Mouse (Mus musculus) kidney, adult 2 months (tissue): ENCODE measurements at regions not wholly inside any gene's neighbourhood (a gene's known extent, or its start where the extent isn't known, plus 50 kb on each side); places are given as distances from the start of the nearest gene placed in this dataset.

Source experiments
- DNase-seq: peaks from one replicate; pipeline ENCODE4 v3.0.0; 2021
- H3K27ac ChIP-seq: fragments of 200-500 bp; 2 replicates; pipeline ENCODE4 v1.5.1; 2012; ENCODE audit warnings: low read depth, low read length, control low read depth, inconsistent platforms; ENCODE audit not compliant: insufficient read depth
- H3K27me3 ChIP-seq: fragments of 200-500 bp; replicated peaks from 2 replicates; pipeline ENCODE4 v1.6.1; 2012; ENCODE audit warnings: mild to moderate bottlenecking, moderate library complexity, low read length, inconsistent platforms; ENCODE audit not compliant: control insufficient read depth, insufficient read depth
- H3K36me3 ChIP-seq: fragments of 200-500 bp; 2 replicates; pipeline ENCODE4 v1.6.1; 2012; ENCODE audit warnings: mild to moderate bottlenecking, moderate library complexity, low read length, inconsistent platforms; ENCODE audit not compliant: control insufficient read depth, insufficient read depth
- H3K4me1 ChIP-seq: fragments of 200-500 bp; 2 replicates; pipeline ENCODE4 v1.6.1; 2011; ENCODE audit warnings: low read length; ENCODE audit not compliant: control insufficient read depth, insufficient read depth
- H3K4me3 ChIP-seq: fragments of 200-500 bp; 2 replicates; pipeline ENCODE4 v1.5.1; 2011; ENCODE audit warnings: mild to moderate bottlenecking, low read depth, low read length, control low read depth; ENCODE audit not compliant: insufficient read depth
- CTCF ChIP-seq: fragments of 200-500 bp; conservative IDR thresholded peaks from 2 replicates; pipeline ENCODE4 v1.5.1; 2011; ENCODE audit warnings: low read depth, mild to moderate bottlenecking, control low read depth, low read length, moderate library complexity, mixed read lengths; ENCODE audit not compliant: insufficient read depth, insufficient read length
- POLR2A ChIP-seq: fragments of 200-500 bp; IDR thresholded peaks from one replicate; pipeline ENCODE4 v1.6.1; 2011; ENCODE audit warnings: low read depth, low read length, control low read depth
- WGBS: fragments of 180-500 bp; shearing (Covaris S2); methylation state at CpG from one replicate; pipeline ENCODE4 v1.1.7; 2018; 5-methylcytosine and 5-hydroxymethylcytosine counted together

GRCm38 (mm10) chr10:112521388-112521787, 250.5 kb downstream of the Kcnc2 start:
- no peaks in the 10 kb centered on the region for H3K36me3 ChIP-seq
- no peak overlapping the region for H3K27ac ChIP-seq
- no peak overlapping the region for H3K4me3 ChIP-seq
- H3K4me1 ChIP-seq: no peaks in the 10 kb centered on the region
- H3K27me3 ChIP-seq: no peaks in the 10 kb centered on the region
- TF ChIP-seq CTCF: no peak
- TF ChIP-seq POLR2A: no peak
- 59% methylated on average over 5 of the region's 5 CpGs for WGBS
- DNase-seq: no peak

GRCm38 (mm10) chr10:112543051-112543450, 272.1 kb downstream of the Kcnc2 start:
- Histone ChIP-seq H3K27ac (no peak overlapping the region), H3K4me1 (no peaks in the 10 kb centered on the region), H3K36me3 (no peaks in the 10 kb centered on the region), H3K4me3 (no peak overlapping the region), H3K27me3 (no peaks in the 10 kb centered on the region)
- TF ChIP-seq CTCF (no peak), POLR2A (no peak)
- WGBS: 72% methylated on average over 4 of the region's 4 CpGs
- no peak for DNase-seq

- WGBS: 87% methylated on average over 9 of the region's 9 CpGs
- Histone ChIP-seq H3K36me3 (no peaks in the 10 kb centered on the region), H3K27ac (no peak overlapping the region), H3K4me3 (no peak overlapping the region), H3K4me1 (no peaks in the 10 kb centered on the region), H3K27me3 (no peaks in the 10 kb centered on the region; the same call in 1 of the 2 replicates)
- no peak for TF ChIP-seq CTCF
- DNase-seq: no peak
Measured at GRCm38 (mm10) chr10:112571772-112572551, 301.0 kb downstream of the Kcnc2 start.

- Histone ChIP-seq H3K27me3 (no peaks in the 10 kb centered on the region; the same call in 1 of the 2 replicates), H3K4me3 (no peak overlapping the region), H3K4me1 (no peaks in the 10 kb centered on the region), H3K36me3 (no peaks in the 10 kb centered on the region), H3K27ac (no peak overlapping the region)
- TF ChIP-seq CTCF (no peak), POLR2A (no peak)
- no peak for DNase-seq
Measured at GRCm38 (mm10) chr10:112572556-112572955, 301.6 kb downstream of the Kcnc2 start.

GRCm38 (mm10) chr10:112584939-112585338, 314.0 kb downstream of the Kcnc2 start:
- H3K4me3 ChIP-seq: no peak overlapping the region
- H3K27ac ChIP-seq: no peak overlapping the region
- no peak for DNase-seq
- H3K27me3 ChIP-seq: no peaks in the 10 kb centered on the region
- no peaks in the 10 kb centered on the region for H3K36me3 ChIP-seq
- TF ChIP-seq CTCF (no peak), POLR2A (no peak)
- 86% methylated on average over 9 of the region's 9 CpGs for WGBS
- no peaks in the 10 kb centered on the region for H3K4me1 ChIP-seq

- DNase-seq: no peak
- H3K4me1 ChIP-seq: no peaks in the 10 kb centered on the region
- H3K36me3 ChIP-seq: no peaks in the 10 kb centered on the region
- H3K27ac ChIP-seq: no peak overlapping the region
- WGBS: 86% methylated on average over 2 of the region's 2 CpGs
- no peak overlapping the region for H3K4me3 ChIP-seq
- no peak for TF ChIP-seq CTCF
- no peak for TF ChIP-seq POLR2A
- no peaks in the 10 kb centered on the region for H3K27me3 ChIP-seq
Measured at GRCm38 (mm10) chr10:112594327-112594726, 323.4 kb downstream of the Kcnc2 start.

- H3K4me1 ChIP-seq: no peaks in the 10 kb centered on the region
- no peaks in the 10 kb centered on the region for H3K36me3 ChIP-seq
- no peak for TF ChIP-seq CTCF
- no peak for TF ChIP-seq POLR2A
- no peak overlapping the region for H3K27ac ChIP-seq
- no peaks in the 10 kb centered on the region for H3K27me3 ChIP-seq
- DNase-seq: no peak
- WGBS: 62% methylated on average over 2 of the region's 2 CpGs
- H3K4me3 ChIP-seq: no peak overlapping the region
Measured at GRCm38 (mm10) chr10:112605592-112605991, 323.2 kb downstream of the Atxn7l3b start.
